Mouse (Mus musculus) lung, adult 2 months (tissue): Measurements from ENCODE around the gene Dock8. TPM values are rescaled to one million over a fixed set of nuclear protein-coding genes. Genes with fewer than 3 reads are reported as not detected.

Source experiments
- DNase-seq: peaks from one replicate; pipeline ENCODE4 v3.0.0; 2022
- H3K4me1 ChIP-seq: fragments of 200-500 bp; 2 replicates; pipeline ENCODE4 v1.6.1; 2011; ENCODE audit warnings: low read length; ENCODE audit not compliant: control insufficient read depth, insufficient read depth
- H3K4me3 ChIP-seq: fragments of 200-500 bp; replicated peaks from 2 replicates; pipeline ENCODE3; 2011; ENCODE audit warnings: low read depth, mild to moderate bottlenecking, control low read depth, low read length; ENCODE audit errors: extremely low read depth
- CTCF ChIP-seq: fragments of 200-500 bp; IDR thresholded peaks from 2 replicates; pipeline ENCODE4 v1.5.1; 2011; ENCODE audit warnings: mild to moderate bottlenecking, low read length, control low read depth; ENCODE audit not compliant: insufficient read depth
- POLR2A ChIP-seq: fragments of 200-500 bp; IDR thresholded peaks from 2 replicates; pipeline ENCODE4 v1.6.1; 2011; ENCODE audit warnings: low read depth, mild to moderate bottlenecking, control low read depth, low read length, borderline replicate concordance; ENCODE audit errors: extremely low read depth
- WGBS: fragments of 180-500 bp; shearing (Covaris S2); methylation state at CpG from one replicate; pipeline ENCODE4 v1.1.7; 2018; 5-methylcytosine and 5-hydroxymethylcytosine counted together
- polyA plus RNA-seq: library from polyadenylated mRNA; depleted of rRNA; stranded (reverse); fragments of >200 nt; gene quantifications from 2 replicates; pipeline ENCODE4 v1.2.3, GENCODE M21; 2012

Dock8 gene
- polyA plus RNA-seq, 1 experiment = 25.1 TPM

DNA sequence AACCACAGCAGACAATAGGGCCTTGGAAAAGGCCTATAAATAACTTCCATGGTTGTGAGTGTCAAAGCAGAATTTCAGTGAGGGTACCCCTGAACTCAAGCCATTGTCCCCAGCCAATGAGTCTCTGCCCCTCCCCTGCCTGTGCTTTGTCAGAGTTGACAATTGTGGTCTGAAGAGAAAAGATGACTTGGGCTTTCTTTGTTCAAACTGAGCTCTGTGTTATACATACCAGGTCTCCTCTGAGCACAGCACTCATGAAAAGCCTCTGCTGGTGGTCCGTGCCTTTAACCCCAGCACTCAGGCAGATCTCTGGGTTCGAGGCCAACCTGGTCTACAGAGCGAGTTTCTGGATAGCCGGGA, 231.6 kb downstream of the Dock8 start:
- TF ChIP-seq CTCF = no peak
- TF ChIP-seq POLR2A = no peak
- H3K4me3 ChIP-seq = no peak overlapping the region
- 82% methylated on average over 4 of the region's 4 CpGs for WGBS
- DNase-seq = no peak
- H3K4me1 ChIP-seq = peaks cover 2% of the 10 kb centered on the region; the same call in 1 of the 2 replicates

DNA sequence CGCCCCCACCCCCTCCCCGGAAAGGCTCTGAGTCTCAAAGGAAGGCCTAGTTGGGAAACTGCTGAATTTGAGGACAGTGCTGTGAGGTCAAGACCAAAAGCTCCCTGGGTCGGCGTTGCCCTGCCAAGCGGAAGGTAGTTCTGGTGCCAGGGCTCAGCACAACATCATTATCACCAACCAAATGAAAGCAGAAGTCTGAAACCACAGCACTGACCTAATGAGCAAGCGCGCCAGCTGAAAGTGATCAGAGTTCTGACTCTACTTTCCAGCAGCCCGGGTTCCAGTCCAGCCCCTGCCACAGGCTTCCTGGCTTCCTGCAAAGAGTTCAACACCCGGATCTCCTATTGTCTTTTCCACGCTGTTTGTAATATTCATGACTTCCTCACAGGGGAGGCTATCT, 232.7 kb downstream of the Dock8 start:
- DNase-seq = no peak
- 52% methylated on average over 10 of the region's 10 CpGs for WGBS
- Histone ChIP-seq H3K4me3 (no peak overlapping the region), H3K4me1 (peaks cover 2% of the 10 kb centered on the region)
- TF ChIP-seq CTCF (no peak), POLR2A (no peak)

DNA sequence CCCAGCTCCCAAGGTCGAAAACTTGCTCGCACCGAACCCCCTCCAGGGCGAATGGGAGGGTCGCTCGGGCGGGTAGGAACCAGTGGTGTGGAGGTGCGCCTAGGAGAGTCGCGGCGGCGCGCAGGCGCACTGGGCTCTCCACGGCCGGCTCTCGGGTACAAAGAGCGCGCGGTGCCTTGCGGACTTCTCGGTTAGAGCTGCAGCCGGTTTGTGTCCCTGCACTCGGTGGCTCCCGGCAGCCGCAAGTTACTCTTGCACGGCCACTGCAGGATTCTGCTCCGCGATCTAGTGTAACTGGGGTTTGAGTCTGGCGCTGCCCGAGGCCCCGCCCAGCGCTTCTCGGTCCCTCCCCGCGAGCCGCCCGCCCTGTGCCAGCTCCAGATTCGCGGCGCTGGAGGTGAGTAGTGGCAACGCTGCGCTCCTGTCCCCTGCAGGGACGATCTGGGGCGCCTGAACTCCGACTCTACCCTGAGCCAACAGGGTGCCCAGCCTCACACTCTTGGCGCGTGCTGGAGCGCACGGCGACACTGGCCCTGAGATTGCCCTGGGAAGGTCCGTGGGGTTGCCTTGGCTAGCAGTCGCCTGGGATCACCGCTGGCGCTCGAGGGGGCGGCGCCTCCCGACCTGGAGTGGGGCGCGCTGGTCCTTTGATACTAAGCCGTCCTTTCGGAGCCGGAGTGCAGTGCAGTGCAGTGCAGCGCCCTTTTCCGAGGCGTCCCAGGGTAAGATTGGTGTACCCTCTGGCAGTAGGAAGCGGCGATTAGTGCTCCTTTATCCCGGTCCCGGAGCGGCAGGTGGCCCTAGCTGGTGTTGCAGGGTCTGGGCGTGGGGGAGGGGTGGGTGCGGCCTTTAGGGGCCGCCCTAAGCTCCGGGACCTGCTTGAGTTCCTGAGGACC, 237.5 kb downstream of the Dock8 start, which contains the start of gene Kank1:
Kank1 (plus strand) TSS at position 380 of the 896 bp plus-strand sequence.
- peak within 1 kb of the TSS; percentile 67 for H3K4me3 ChIP-seq

DNA sequence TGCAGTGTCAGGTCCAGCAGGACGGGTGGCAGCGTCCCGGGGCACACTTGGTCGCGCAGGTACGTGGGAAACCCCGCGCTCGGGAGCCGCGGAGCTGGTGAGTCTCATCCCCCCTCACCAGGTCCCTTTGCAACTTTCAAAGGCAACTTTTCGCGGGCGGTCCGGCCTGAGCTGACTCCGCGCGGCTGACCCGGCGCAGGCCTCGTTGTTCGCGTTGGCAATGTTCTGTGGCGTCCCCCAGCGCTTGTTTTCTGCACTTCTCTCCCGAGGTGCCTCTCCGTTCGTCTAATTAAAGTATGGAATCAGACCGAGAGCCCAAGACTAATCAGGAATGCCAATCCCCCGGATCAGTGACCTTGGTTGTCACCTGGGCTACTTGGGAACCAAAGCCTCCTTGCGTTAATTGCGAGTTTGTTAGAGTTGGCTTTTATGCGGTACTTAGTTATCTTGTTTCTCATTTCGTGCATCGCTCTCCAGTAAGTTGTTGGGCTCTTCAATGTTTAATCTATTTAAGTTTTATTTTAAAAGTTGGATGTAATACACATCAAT, 238.2 kb downstream of the Dock8 start:
- H3K4me3 ChIP-seq = peak overlapping the region; percentile 67
- peak; percentile 25 for DNase-seq
- no peaks in the 10 kb centered on the region; the same call in 1 of the 2 replicates for H3K4me1 ChIP-seq
- WGBS = 2% methylated on average over 35 of the region's 35 CpGs
- TF ChIP-seq CTCF (no peak), POLR2A (no peak)

More for the DNA sequence above, 237.5 kb downstream of the Dock8 start, which contains the start of gene Kank1:
- H3K4me1 ChIP-seq = no peaks in the 10 kb centered on the region; the same call in 1 of the 2 replicates
- no peak for TF ChIP-seq CTCF
- no peak for TF ChIP-seq POLR2A
- peak; percentile 62 for DNase-seq
- WGBS = under 1% methylated on average over 76 of the region's 76 CpGs

DNA sequence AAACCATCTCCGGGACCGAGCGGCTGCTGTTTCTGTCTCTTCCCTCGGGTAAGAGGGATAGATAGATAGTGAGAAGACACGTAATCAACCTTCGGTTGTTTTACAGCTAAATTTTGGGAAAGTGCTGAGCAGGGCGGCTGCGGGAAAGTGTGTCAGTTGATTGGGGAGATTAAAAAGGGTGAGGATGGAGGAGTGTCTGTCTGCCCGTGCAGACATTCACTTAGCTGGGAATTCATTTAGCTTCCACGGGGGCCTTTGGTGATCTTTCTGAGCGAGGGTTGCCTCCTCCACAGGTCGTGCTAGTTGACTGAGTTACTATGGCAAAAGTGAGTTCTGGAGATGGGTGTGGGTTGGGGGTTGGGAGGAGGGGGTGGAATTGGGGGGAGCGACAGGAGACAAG, 238.8 kb downstream of the Dock8 start:
- no peak for TF ChIP-seq POLR2A
- no peak for TF ChIP-seq CTCF
- no peak overlapping the region for H3K4me3 ChIP-seq
- 10% methylated on average over 13 of the region's 13 CpGs for WGBS
- H3K4me1 ChIP-seq = no peaks in the 10 kb centered on the region; the same call in 1 of the 2 replicates
- DNase-seq = no peak

- Histone ChIP-seq H3K4me1 (no peaks in the 10 kb centered on the region), H3K4me3 (no peak overlapping the region)
- TF ChIP-seq CTCF = no peak
- no peak for TF ChIP-seq POLR2A
- WGBS = 63% methylated on average over 4 of the region's 4 CpGs
- DNase-seq = no peak
These were observed 244.2 kb downstream of the Dock8 start for GRCm38 (mm10) chr19:25243566-25243965.

DNA sequence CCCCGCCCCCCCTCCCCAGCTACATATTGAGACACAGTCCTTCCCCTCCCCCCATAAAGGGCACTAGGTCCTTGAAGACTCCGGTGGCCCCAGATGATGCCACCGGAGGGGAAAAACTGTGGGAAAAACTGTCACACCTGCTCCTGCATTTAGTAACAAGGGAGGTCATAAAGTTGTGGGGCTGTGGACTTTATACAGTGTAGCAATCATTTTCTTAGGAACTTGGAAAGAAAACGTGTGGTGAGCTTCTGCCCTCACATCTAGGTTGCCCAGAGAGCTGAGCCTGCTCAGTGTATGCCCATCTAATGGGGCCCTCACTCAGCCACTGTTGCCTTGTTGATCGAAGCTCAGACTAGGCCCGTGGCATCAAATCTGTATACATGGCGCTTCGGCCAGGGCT, 246.7 kb downstream of the Dock8 start:
- DNase-seq = no peak
- H3K4me3 ChIP-seq = no peak overlapping the region
- 91% methylated on average over 8 of the region's 8 CpGs for WGBS
- TF ChIP-seq CTCF (no peak), POLR2A (no peak)
- H3K4me1 ChIP-seq = no peaks in the 10 kb centered on the region

GRCm38 (mm10) chr19:25247858-25248552, 248.7 kb downstream of the Dock8 start:
- no peak for TF ChIP-seq POLR2A
- no peak for TF ChIP-seq CTCF
- no peaks in the 10 kb centered on the region for H3K4me1 ChIP-seq
- H3K4me3 ChIP-seq = no peak overlapping the region
- 61% methylated on average over 14 of the region's 14 CpGs for WGBS
- no peak for DNase-seq

- TF ChIP-seq CTCF (no peak), POLR2A (no peak)
- Histone ChIP-seq H3K4me1 (no peaks in the 10 kb centered on the region), H3K4me3 (no peak overlapping the region)
- WGBS = 56% methylated on average over 13 of the region's 13 CpGs
- no peak for DNase-seq
These were observed 249.9 kb downstream of the Dock8 start for GRCm38 (mm10) chr19:25249230-25249629.
